Mouse (Mus musculus) heart, embryonic 14.5 days (tissue): Measurements from ENCODE around the gene Dab1. TPM values are rescaled to one million over a fixed set of nuclear protein-coding genes. Genes with fewer than 3 reads are reported as not detected.

Experiments
- ATAC-seq: fragments of 200-750 bp; cut with Nextera tagmentation; 2 replicates; pipeline ENCODE4 v1.8.0; 2017; ENCODE audit warnings: low read depth, moderate TSS enrichment; ENCODE audit not compliant: insufficient number of reproducible peaks, insufficient read depth, low FRiP score
- H3K27ac ChIP-seq, 2 experiments: fragments of 200-500 bp in 1 of 2; fragments of 300-500 bp in 1 of 2; sonication (generic) in 1 of 2; replicated peaks in 1 of 2; 2 replicates each; pipeline ENCODE4 v1.5.1; 2012 to 2014; ENCODE audit warnings: low read depth in 2 of 2, low read length in 2 of 2, control low read depth in 1 of 2, mild to moderate bottlenecking in 1 of 2, mixed read lengths in 1 of 2; ENCODE audit not compliant: control insufficient read depth in 1 of 2, insufficient read depth in 1 of 2
- H3K27me3 ChIP-seq: fragments of 300-500 bp; sonication (generic); 2 replicates; pipeline ENCODE4 v1.6.1; 2014; ENCODE audit warnings: mild to moderate bottlenecking, low read length, control low read depth; ENCODE audit not compliant: control insufficient read depth, insufficient read depth
- H3K36me3 ChIP-seq: fragments of 300-500 bp; sonication (generic); 2 replicates; pipeline ENCODE4 v1.6.1; 2014; ENCODE audit warnings: mild to moderate bottlenecking, control low read depth, low read length, mixed read lengths; ENCODE audit not compliant: control insufficient read depth, insufficient read depth
- H3K4me1 ChIP-seq, 2 experiments: fragments of 200-500 bp in 1 of 2; fragments of 300-500 bp in 1 of 2; sonication (generic) in 1 of 2; 2 replicates each; pipeline ENCODE4 v1.6.1; 2012 to 2014; ENCODE audit warnings: low read length in 2 of 2, control low read depth in 1 of 2, mixed read lengths in 1 of 2; ENCODE audit not compliant: control insufficient read depth in 2 of 2, insufficient read depth in 2 of 2
- H3K4me2 ChIP-seq: fragments of 300-500 bp; sonication (generic); 2 replicates; pipeline ENCODE4 v1.6.1; 2014; ENCODE audit warnings: mild to moderate bottlenecking, low read length
- H3K4me3 ChIP-seq, 2 experiments: fragments of 200-500 bp in 1 of 2; fragments of 300-500 bp in 1 of 2; sonication (generic) in 1 of 2; 2 replicates each; pipeline ENCODE4 v1.5.1; 2012 to 2014; ENCODE audit warnings: low read length in 2 of 2, mild to moderate bottlenecking in 2 of 2, control low read depth in 1 of 2, low read depth in 1 of 2, moderate library complexity in 1 of 2; ENCODE audit not compliant: control insufficient read depth in 1 of 2, insufficient read depth in 1 of 2
- H3K9ac ChIP-seq: fragments of 300-500 bp; sonication (generic); 2 replicates; pipeline ENCODE4 v1.6.1; 2014; ENCODE audit warnings: mild to moderate bottlenecking, low read length
- H3K9me3 ChIP-seq: fragments of 300-500 bp; sonication (generic); 2 replicates; pipeline ENCODE4 v1.6.1; 2016; ENCODE audit warnings: low read length, control low read depth; ENCODE audit not compliant: control insufficient read depth
- WGBS: fragments of 180-500 bp; shearing (Covaris S2); extraction: QIAGEN DNeasy Blood & Tissue Kit; methylation state at CpG from one replicate; pipeline ENCODE4 v1.1.7; 2014; 5-methylcytosine and 5-hydroxymethylcytosine counted together
- polyA plus RNA-seq: library from polyadenylated mRNA; unstranded; fragments of >200 nt; fragmentation: Nextera tagmentation; extraction: Ambion mirVana; gene quantifications from 2 replicates; pipeline ENCODE4 v1.2.1, GENCODE M21; 2014

Gene Dab1
- polyA plus RNA-seq, 1 experiment from 2014 or later, result 0.99 TPM

DNA sequence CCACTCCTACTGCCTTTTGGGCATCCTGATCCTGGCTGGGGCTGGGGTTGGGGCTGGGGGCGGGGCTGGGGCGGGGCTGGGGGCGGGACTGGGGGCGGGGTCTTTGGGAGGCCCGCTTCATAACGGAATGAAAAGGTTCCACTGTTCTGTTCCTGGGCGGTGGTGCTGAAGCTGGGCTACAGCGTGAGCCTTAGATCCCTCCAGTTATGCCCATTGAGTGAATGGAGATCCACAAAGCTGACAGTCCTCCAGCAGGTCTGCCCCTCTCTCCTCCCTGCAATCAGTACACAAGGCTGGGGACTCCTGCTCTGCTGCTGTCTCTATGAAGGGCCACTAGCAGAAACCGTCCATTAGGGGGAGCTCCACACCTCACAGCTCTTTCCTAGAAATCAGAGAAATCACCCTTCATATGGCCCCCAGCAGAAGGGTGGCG lies 895.4 kb downstream of the Dab1 start:
- peak; percentile 50; the same call in 1 of the 2 replicates for ATAC-seq
- Histone ChIP-seq H3K9me3 (no peaks in the 10 kb centered on the region), H3K36me3 (no peaks in the 10 kb centered on the region), H3K4me1 (no peaks in the 10 kb centered on the region), H3K27me3 (no peaks in the 10 kb centered on the region), H3K27ac (no peak overlapping the region), H3K4me3 (peak overlapping the region in 1 of 2 experiments; percentile 17; a peak in 1 of 4 replicates), H3K4me2 (peak overlapping the region; percentile 50), H3K9ac (no peak overlapping the region)
- WGBS, result 6% methylated on average over 10 of the region's 10 CpGs

DNA sequence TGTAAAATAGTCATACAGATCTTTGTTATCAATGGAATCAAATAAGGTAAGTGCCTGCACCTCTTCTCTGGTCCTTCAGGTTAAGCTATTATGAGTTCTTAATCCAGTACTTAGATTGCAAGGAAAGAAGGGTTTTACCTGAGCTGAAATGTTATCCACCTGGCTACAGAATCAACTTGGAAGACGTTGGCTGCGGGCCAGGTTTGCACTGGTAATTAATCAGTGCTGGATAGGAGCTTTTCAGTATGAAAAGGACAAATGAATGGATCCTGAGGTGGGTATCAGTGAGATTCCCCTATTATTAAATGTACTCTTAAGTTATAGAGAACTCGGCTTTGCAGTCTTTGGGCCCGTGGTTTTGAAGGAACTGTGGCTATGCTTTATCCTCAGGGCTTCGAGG lies 896.5 kb downstream of the Dab1 start:
- Histone ChIP-seq H3K4me1 (no peaks in the 10 kb centered on the region), H3K27me3 (no peaks in the 10 kb centered on the region), H3K4me3 (no peak overlapping the region), H3K36me3 (no peaks in the 10 kb centered on the region), H3K27ac (no peak overlapping the region), H3K9me3 (no peaks in the 10 kb centered on the region), H3K9ac (no peak overlapping the region), H3K4me2 (no peak overlapping the region)
- ATAC-seq, result no peak
- 67% methylated on average over 5 of the region's 5 CpGs for whole genome bisulfite sequencing

DNA sequence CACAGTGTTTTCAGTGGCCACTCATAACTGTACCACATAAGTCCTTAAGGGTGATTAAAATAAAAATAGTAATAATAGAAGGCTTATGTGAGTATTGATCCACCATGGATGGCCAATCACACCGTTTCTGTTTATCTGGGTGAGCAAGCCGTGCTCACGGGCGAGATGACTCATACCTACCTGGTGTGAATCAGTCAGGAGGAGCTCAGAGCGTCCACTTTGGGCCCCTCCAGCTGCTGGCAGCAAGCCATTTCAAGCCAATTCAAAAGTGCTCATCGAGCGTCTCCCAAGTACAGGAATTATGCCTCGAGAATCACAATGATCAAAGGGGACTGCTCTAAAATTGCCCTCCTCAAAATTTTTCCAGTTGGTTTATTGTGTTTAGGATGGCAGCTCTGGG lies 903.2 kb downstream of the Dab1 start:
- Histone ChIP-seq H3K4me1 (no peaks in the 10 kb centered on the region; a peak in 1 of 4 replicates), H3K27me3 (no peaks in the 10 kb centered on the region), H3K9me3 (no peaks in the 10 kb centered on the region), H3K4me3 (no peak overlapping the region), H3K36me3 (no peaks in the 10 kb centered on the region), H3K9ac (no peak overlapping the region), H3K4me2 (no peak overlapping the region), H3K27ac (no peak overlapping the region)
- 41% methylated on average over 8 of the region's 8 CpGs for WGBS
- no peak for ATAC-seq

DNA sequence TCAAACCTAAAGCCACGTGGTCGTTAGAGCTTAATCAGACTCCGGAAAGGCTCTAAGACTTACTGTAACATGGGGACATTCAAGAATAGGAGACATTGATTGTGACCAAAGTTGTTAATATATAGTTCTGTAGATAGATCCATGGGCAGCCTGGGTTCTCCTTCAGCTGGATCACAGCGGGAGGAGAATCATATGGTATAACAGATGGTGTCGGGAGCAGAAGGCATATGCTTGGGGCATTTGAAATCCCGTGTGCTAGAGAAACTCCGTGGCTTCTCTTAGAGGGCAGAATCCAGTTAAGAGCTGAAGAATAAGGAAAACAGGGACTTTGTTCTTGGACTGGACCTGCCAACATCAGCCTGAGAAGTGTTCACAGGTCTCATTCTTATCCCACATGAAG lies 904.6 kb downstream of the Dab1 start:
- 82% methylated on average over 7 of the region's 7 CpGs for WGBS
- H3K36me3 ChIP-seq, result no peaks in the 10 kb centered on the region
- H3K4me1 ChIP-seq, result no peaks in the 10 kb centered on the region; a peak in 1 of 4 replicates
- H3K9ac ChIP-seq, result no peak overlapping the region
- no peak for ATAC-seq
- no peaks in the 10 kb centered on the region for H3K9me3 ChIP-seq
- H3K4me2 ChIP-seq, result no peak overlapping the region
- H3K27me3 ChIP-seq, result no peaks in the 10 kb centered on the region
- no peak overlapping the region for H3K27ac ChIP-seq
- no peak overlapping the region for H3K4me3 ChIP-seq

DNA sequence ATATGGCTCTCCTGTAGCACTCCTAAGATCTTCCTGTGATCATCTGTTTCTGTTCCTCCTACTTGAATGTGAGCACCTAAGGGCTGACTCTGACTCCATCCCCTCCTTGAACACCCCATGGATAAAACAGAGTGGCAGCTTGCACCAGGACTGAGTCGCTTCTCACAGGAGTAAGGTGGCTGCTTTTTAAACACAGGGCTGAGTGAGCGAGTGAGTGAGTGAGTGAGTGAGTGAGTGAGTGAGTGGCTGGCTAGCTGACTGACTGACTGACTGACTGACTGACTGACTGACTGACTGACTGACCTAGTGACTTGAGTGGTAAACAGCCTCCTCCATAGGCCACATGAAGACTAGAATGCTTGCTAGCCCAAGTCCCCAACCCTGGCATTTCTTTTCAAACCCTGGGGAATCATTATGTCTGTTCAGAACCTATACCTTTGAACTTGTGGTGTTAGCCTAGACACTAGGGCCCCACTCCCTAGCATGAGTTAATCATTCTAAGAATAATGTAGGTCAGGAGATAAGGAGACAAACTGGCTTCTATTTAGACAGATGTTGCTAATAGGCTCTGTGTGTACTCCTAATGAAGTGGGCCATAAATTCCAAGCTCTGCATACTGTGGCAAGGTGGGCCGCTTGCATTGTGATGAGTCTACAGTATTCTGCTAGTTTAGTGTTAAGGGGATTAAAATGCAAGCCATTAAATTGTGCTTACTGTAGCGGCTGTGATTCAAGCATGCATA lies 910.9 kb downstream of the Dab1 start:
- no peak overlapping the region for H3K9ac ChIP-seq
- no peak overlapping the region for H3K4me2 ChIP-seq
- no peak overlapping the region for H3K4me3 ChIP-seq
- no peaks in the 10 kb centered on the region for H3K27me3 ChIP-seq
- H3K9me3 ChIP-seq, result no peaks in the 10 kb centered on the region
- H3K27ac ChIP-seq, result no peak overlapping the region
- WGBS, result 85% methylated on average over 4 of the region's 4 CpGs
- no peaks in the 10 kb centered on the region for H3K4me1 ChIP-seq
- ATAC-seq, result no peak
- no peaks in the 10 kb centered on the region for H3K36me3 ChIP-seq

DNA sequence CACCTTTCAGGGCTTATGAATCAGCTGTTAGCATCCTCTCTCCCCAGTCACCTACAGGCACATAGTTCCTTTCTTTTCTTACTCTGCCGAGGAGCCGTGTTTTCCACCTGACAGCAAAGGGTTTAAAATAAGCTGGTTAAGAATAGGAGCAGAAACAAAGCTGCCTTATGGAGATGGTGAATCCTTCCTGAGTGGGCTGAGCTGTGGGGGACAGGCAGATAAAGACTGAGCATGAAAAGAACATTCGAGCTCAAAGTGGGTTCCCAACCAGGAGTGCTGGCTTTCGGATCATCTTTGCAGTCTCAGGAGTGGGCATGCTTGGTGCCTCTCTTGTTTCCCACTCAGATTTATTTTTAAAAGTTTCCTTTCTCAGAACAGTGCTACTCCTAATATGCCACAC lies 913.7 kb downstream of the Dab1 start:
- no peak overlapping the region for H3K9ac ChIP-seq
- no peak for ATAC-seq

DNA sequence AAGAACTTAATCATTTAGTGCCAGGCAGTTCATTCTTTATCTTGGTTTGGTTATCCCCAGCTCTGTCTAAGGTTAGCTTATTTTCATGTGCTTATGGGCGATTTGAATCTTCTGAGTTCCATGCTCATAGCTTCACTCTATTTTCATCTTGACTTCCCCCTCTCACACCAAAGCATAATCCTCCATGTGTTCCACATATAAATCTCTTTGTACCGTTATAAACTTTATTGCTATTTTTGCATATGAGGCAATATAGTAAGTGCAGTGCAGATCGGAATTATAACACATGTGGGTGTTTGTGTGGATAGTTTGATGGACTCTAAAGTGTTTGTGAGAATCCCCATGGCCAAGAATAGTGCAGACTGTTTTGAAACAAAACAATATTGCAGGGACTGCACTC lies 919.3 kb downstream of the Dab1 start:
- 62% methylated on average over 3 of the region's 3 CpGs for WGBS
- H3K36me3 ChIP-seq, result no peaks in the 10 kb centered on the region
- no peaks in the 10 kb centered on the region for H3K27me3 ChIP-seq
- H3K9me3 ChIP-seq, result no peaks in the 10 kb centered on the region
- H3K9ac ChIP-seq, result no peak overlapping the region
- no peaks in the 10 kb centered on the region for H3K4me1 ChIP-seq
- H3K4me3 ChIP-seq, result no peak overlapping the region
- H3K27ac ChIP-seq, result no peak overlapping the region
- H3K4me2 ChIP-seq, result no peak overlapping the region
- no peak for ATAC-seq

More for the DNA sequence above, 913.7 kb downstream of the Dab1 start:
- H3K27ac ChIP-seq, result no peak overlapping the region
- H3K4me1 ChIP-seq, result no peaks in the 10 kb centered on the region
- no peaks in the 10 kb centered on the region for H3K36me3 ChIP-seq
- H3K9me3 ChIP-seq, result no peaks in the 10 kb centered on the region
- H3K4me2 ChIP-seq, result no peak overlapping the region
- H3K27me3 ChIP-seq, result no peaks in the 10 kb centered on the region
- 80% methylated on average over 4 of the region's 4 CpGs for WGBS
- no peak overlapping the region for H3K4me3 ChIP-seq

DNA sequence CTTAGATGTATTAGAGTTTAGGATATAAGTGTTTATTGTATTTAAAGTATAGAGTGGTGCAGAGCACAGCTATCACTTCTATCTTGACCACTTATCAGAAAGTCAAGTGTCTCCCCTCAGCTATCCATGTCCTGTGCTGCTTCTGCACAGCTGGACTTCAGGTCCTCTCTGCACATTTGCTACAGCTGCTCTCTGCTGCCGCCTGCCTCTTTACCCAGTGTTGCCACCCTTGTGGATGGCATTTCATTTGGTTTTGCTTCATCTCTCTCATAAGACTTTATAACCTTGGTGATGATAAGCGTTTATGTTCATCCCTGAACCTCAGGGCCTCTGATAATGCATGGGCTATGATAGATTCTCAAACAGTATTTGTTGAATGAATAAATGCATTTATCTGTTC lies 919.9 kb downstream of the Dab1 start:
- 40% methylated on average over 2 of the region's 2 CpGs for WGBS
- no peaks in the 10 kb centered on the region for H3K9me3 ChIP-seq
- H3K4me3 ChIP-seq, result no peak overlapping the region
- no peak overlapping the region for H3K27ac ChIP-seq
- H3K27me3 ChIP-seq, result no peaks in the 10 kb centered on the region
- no peak overlapping the region for H3K4me2 ChIP-seq
- ATAC-seq, result no peak
- H3K9ac ChIP-seq, result no peak overlapping the region
- no peaks in the 10 kb centered on the region for H3K36me3 ChIP-seq
- H3K4me1 ChIP-seq, result no peaks in the 10 kb centered on the region
